Mouse (Mus musculus): Measurements from ENCODE around the gene Mrpl17. TPM values are rescaled to one million over a fixed set of nuclear protein-coding genes. Genes with fewer than 3 reads are reported as not detected.

Gene Mrpl17
- polyA plus RNA-seq, 1 experiment from 2014 or later = 394 TPM

DNA sequence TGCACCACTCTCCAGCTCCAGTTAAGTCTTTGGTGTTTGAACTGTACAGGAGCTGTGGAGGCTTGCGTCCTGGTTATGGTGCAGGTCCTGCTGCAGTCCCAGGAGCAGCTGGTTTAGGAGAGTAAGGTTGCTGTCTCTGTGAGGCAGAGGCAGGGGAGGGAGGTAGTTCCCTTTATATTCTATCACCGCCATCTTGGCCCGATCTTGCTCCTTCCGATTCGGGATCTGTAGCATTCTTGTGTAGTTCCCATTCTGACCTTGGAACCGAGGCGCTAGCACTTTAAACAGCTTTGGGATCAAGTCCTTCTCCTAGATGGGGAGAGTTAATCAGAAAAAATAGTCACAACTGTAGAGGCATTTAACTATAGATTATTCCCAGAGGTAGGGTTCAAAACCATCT is 1.1 kb downstream of the Mrpl17 start:
- Histone ChIP-seq H3K36me3 (ENCODE audit: control insufficient read depth, insufficient read depth, low read length) (peaks cover 8% of the 10 kb centered on the region; the same call in 1 of the 2 replicates), H3K4me2 (ENCODE audit: low read depth, low read length) (peak overlapping the region; percentile 49), H3K4me3 (ENCODE audit: low read length) (peak overlapping the region; percentile 95), H3K27me3 (replicated peaks; ENCODE audit: control insufficient read depth, insufficient read depth, low read length) (no peaks in the 10 kb centered on the region), H3K27ac (ENCODE audit: low read length) (no peak overlapping the region), H3K4me1 (ENCODE audit: control insufficient read depth, insufficient read depth, low read length) (peaks cover 6% of the 10 kb centered on the region; the same call in 1 of the 2 replicates), H3K9ac (ENCODE audit: low read depth, low read length) (peak overlapping the region; percentile 98), H3K9me3 (ENCODE audit: control insufficient read depth, low read length) (no peaks in the 10 kb centered on the region)
- ATAC-seq = no peak
- WGBS = 76% methylated on average over 7 of the region's 7 CpGs

DNA sequence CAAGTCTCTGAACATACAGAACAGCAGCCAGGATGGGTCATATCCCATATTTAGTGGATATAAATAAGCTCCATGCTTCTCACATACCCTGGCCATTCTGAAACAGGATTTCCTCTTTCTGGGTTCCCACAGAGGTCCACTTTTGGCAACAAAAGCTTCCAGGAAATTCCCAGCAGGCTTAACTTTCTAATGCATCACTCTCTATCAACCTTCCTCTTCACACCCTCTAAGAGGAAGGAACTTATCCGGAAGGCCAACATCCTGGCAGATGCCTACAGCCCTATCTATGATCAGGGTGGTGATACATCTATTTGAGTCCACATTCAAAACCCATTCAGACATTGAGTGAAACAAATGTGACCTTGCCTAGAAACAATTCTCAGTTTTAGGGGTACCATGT is 2.5 kb downstream of the Mrpl17 start:
- peaks cover 6% of the 10 kb centered on the region; the same call in 1 of the 2 replicates for H3K4me1 ChIP-seq (ENCODE audit: control insufficient read depth, insufficient read depth, low read length)
- H3K9me3 ChIP-seq (ENCODE audit: control insufficient read depth, low read length) = no peaks in the 10 kb centered on the region
- no peak overlapping the region for H3K4me3 ChIP-seq (ENCODE audit: low read length)
- no peak overlapping the region for H3K9ac ChIP-seq (ENCODE audit: low read depth, low read length)
- ATAC-seq = no peak
- H3K36me3 ChIP-seq (ENCODE audit: control insufficient read depth, insufficient read depth, low read length) = peaks cover 8% of the 10 kb centered on the region; the same call in 1 of the 2 replicates
- no peak overlapping the region for H3K4me2 ChIP-seq (ENCODE audit: low read depth, low read length)
- 84% methylated on average over 1 of the region's 1 CpGs for WGBS
- no peaks in the 10 kb centered on the region for H3K27me3 ChIP-seq (replicated peaks; ENCODE audit: control insufficient read depth, insufficient read depth, low read length)
- H3K27ac ChIP-seq (ENCODE audit: low read length) = no peak overlapping the region

DNA sequence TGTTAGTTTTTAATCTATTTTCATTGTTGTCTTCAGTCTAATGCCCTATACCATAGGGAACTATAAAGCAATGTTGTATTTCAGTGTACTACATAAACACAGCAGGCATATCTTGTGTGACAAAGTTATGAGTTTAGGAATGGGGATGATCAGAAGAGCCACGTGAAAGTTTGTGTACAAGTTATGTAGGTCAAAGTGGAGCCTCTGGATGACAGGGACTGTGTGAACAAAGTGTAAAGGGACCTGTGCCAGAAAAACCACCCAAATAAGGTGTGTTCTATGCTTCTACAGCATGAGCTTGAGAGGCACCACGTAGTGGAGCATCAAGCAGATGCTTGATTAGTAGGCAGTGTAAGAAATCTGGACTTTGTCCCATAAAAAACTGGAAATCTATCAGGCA is 4.2 kb downstream of the Mrpl17 start:
- Histone ChIP-seq H3K36me3 (ENCODE audit: control insufficient read depth, insufficient read depth, low read length) (peaks cover 8% of the 10 kb centered on the region; the same call in 1 of the 2 replicates), H3K9me3 (ENCODE audit: control insufficient read depth, low read length) (no peaks in the 10 kb centered on the region), H3K27me3 (replicated peaks; ENCODE audit: control insufficient read depth, insufficient read depth, low read length) (no peaks in the 10 kb centered on the region), H3K4me3 (ENCODE audit: low read length) (no peak overlapping the region), H3K4me2 (ENCODE audit: low read depth, low read length) (no peak overlapping the region), H3K4me1 (ENCODE audit: control insufficient read depth, insufficient read depth, low read length) (peaks cover 6% of the 10 kb centered on the region; the same call in 1 of the 2 replicates), H3K9ac (ENCODE audit: low read depth, low read length) (no peak overlapping the region), H3K27ac (ENCODE audit: low read length) (no peak overlapping the region)
- WGBS = 42% methylated on average over 2 of the region's 2 CpGs
- no peak for ATAC-seq

DNA sequence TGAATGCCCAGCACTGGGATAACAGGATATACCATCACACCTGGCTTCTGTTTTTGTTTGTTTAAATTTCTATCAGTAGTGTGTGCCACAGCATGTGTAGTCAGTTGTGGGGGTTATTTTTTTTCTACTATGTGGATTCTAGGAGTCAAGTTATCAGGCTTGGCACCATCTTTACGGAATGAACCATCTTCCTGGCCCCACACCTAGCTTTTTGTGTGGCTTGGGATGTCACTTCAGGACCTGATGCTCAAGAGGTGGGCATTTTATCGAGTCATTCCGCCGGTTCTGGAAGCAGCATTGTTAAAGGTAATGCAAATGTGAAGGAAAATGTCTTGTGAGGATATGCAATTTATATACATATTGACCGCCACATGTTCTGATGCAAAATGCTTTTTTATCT is 4.8 kb downstream of the Mrpl17 start:
- Histone ChIP-seq H3K4me1 (ENCODE audit: control insufficient read depth, insufficient read depth, low read length) (peaks cover 6% of the 10 kb centered on the region; the same call in 1 of the 2 replicates), H3K9ac (ENCODE audit: low read depth, low read length) (no peak overlapping the region), H3K4me2 (ENCODE audit: low read depth, low read length) (no peak overlapping the region), H3K27me3 (replicated peaks; ENCODE audit: control insufficient read depth, insufficient read depth, low read length) (no peaks in the 10 kb centered on the region), H3K27ac (ENCODE audit: low read length) (no peak overlapping the region), H3K36me3 (ENCODE audit: control insufficient read depth, insufficient read depth, low read length) (peaks cover 8% of the 10 kb centered on the region; the same call in 1 of the 2 replicates), H3K9me3 (ENCODE audit: control insufficient read depth, low read length) (no peaks in the 10 kb centered on the region), H3K4me3 (ENCODE audit: low read length) (no peak overlapping the region)
- ATAC-seq = no peak
- WGBS = 78% methylated on average over 5 of the region's 5 CpGs

DNA sequence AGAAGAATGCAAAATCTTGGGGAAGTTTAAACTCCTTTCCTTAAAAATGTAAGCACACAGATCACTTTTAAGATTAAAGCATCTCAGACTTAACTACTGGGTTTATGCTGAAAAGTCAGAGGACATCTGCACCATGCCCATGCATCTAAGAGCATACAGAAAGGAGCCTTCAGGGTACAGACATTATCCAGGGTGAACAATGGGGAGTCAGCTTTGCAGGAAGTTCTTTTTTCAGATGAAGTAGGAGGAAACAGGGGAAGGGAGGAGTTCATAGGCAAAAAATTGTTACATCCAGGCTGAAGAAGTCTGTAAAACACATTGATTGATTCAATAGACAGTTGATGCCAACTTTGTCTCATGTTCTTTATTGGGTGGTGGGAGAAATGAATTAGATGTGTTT is 7.5 kb downstream of the Mrpl17 start:
- no peak for ATAC-seq
- no peak overlapping the region for H3K9ac ChIP-seq (ENCODE audit: low read depth, low read length)
- no peak overlapping the region for H3K4me2 ChIP-seq (ENCODE audit: low read depth, low read length)
- H3K4me3 ChIP-seq (ENCODE audit: low read length) = no peak overlapping the region
- no peaks in the 10 kb centered on the region for H3K4me1 ChIP-seq (ENCODE audit: control insufficient read depth, insufficient read depth, low read length)
- peaks cover 4% of the 10 kb centered on the region; the same call in 1 of the 2 replicates for H3K36me3 ChIP-seq (ENCODE audit: control insufficient read depth, insufficient read depth, low read length)
- no peaks in the 10 kb centered on the region for H3K9me3 ChIP-seq (ENCODE audit: control insufficient read depth, low read length)
- H3K27ac ChIP-seq (ENCODE audit: low read length) = no peak overlapping the region
- H3K27me3 ChIP-seq (replicated peaks; ENCODE audit: control insufficient read depth, insufficient read depth, low read length) = no peaks in the 10 kb centered on the region

DNA sequence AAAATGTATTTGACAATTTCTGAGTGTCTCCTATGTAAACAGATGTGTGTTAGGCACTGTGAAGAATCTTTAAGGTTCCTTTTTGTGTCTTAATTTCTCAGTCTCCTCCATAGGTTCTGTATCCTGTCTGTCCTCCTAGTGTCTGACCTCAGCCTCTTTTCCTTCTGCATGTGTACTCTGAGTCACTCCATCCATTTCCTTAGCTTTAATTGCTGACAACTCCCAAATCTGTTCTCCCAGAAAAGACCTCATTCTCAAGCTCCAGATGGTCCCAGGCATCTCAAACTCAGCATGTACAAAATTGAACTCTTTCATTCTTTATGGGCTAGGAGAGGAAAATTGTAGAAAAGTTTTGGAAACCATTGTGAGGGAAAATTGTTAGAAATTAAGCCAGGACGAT is 8.1 kb downstream of the Mrpl17 start:
- no peak overlapping the region for H3K4me2 ChIP-seq (ENCODE audit: low read depth, low read length)
- 37% methylated on average over 1 of the region's 1 CpGs for WGBS
- no peaks in the 10 kb centered on the region for H3K4me1 ChIP-seq (ENCODE audit: control insufficient read depth, insufficient read depth, low read length)
- no peaks in the 10 kb centered on the region for H3K27me3 ChIP-seq (replicated peaks; ENCODE audit: control insufficient read depth, insufficient read depth, low read length)
- no peak overlapping the region for H3K9ac ChIP-seq (ENCODE audit: low read depth, low read length)
- no peak for ATAC-seq
- no peak overlapping the region for H3K4me3 ChIP-seq (ENCODE audit: low read length)
- H3K9me3 ChIP-seq (ENCODE audit: control insufficient read depth, low read length) = no peaks in the 10 kb centered on the region
- peak overlapping the region; percentile 2; the same call in 1 of the 2 replicates for H3K27ac ChIP-seq (ENCODE audit: low read length)
- peaks cover 3% of the 10 kb centered on the region; the same call in 1 of the 2 replicates for H3K36me3 ChIP-seq (ENCODE audit: control insufficient read depth, insufficient read depth, low read length)

DNA sequence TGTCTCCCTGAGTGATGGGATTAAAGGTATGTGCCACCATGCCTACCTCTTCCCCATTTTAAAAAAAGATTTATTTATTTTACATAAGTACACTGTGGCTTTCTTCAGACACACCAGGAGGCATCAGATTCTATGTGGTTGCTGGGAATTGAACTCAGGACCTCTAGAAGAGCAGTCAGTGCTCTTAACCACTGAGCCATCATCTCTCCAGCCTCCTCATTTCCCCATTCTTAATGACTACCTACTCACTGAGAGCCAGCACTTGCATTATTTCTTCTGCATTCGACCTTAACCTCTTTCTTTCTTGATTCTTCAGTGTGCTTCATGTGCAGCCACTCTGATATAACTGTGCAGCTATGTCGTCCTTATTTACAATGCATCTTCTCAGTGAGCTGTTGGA is 8.6 kb downstream of the Mrpl17 start:
- no peak overlapping the region for H3K27ac ChIP-seq (ENCODE audit: low read length)
- H3K4me2 ChIP-seq (ENCODE audit: low read depth, low read length) = no peak overlapping the region
- no peaks in the 10 kb centered on the region for H3K4me1 ChIP-seq (ENCODE audit: control insufficient read depth, insufficient read depth, low read length)
- WGBS = 41% methylated on average over 2 of the region's 2 CpGs
- no peaks in the 10 kb centered on the region for H3K27me3 ChIP-seq (replicated peaks; ENCODE audit: control insufficient read depth, insufficient read depth, low read length)
- ATAC-seq = no peak
- no peak overlapping the region for H3K9ac ChIP-seq (ENCODE audit: low read depth, low read length)
- H3K9me3 ChIP-seq (ENCODE audit: control insufficient read depth, low read length) = no peaks in the 10 kb centered on the region
- no peaks in the 10 kb centered on the region for H3K36me3 ChIP-seq (ENCODE audit: control insufficient read depth, insufficient read depth, low read length)
- no peak overlapping the region for H3K4me3 ChIP-seq (ENCODE audit: low read length)

DNA sequence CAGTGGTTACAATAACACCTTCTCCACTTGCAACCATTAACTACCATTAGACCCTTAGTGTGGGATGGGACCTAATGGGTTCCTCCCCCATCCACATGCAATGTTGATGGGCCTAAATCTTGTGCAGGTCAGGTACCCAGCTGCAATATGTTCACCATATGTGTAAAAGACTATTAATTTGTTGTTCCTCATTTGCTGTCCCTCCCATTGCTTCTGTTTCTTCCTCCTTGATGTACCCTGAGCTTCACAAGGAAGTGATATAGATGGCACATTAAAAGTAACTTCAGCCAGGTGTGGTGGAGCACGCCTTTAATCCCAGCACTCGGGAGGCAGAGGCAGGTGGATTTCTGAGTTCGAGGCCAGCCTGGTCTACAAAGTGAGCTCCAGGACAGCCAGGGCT is 13.9 kb downstream of the Mrpl17 start:
- Histone ChIP-seq H3K9me3 (ENCODE audit: control insufficient read depth, low read length) (no peaks in the 10 kb centered on the region), H3K27me3 (replicated peaks; ENCODE audit: control insufficient read depth, insufficient read depth, low read length) (no peaks in the 10 kb centered on the region), H3K4me3 (ENCODE audit: low read length) (no peak overlapping the region), H3K4me2 (ENCODE audit: low read depth, low read length) (no peak overlapping the region), H3K4me1 (ENCODE audit: control insufficient read depth, insufficient read depth, low read length) (no peaks in the 10 kb centered on the region), H3K36me3 (ENCODE audit: control insufficient read depth, insufficient read depth, low read length) (no peaks in the 10 kb centered on the region), H3K9ac (ENCODE audit: low read depth, low read length) (no peak overlapping the region), H3K27ac (ENCODE audit: low read length) (no peak overlapping the region)
- 85% methylated on average over 3 of the region's 3 CpGs for WGBS
- no peak for ATAC-seq

DNA sequence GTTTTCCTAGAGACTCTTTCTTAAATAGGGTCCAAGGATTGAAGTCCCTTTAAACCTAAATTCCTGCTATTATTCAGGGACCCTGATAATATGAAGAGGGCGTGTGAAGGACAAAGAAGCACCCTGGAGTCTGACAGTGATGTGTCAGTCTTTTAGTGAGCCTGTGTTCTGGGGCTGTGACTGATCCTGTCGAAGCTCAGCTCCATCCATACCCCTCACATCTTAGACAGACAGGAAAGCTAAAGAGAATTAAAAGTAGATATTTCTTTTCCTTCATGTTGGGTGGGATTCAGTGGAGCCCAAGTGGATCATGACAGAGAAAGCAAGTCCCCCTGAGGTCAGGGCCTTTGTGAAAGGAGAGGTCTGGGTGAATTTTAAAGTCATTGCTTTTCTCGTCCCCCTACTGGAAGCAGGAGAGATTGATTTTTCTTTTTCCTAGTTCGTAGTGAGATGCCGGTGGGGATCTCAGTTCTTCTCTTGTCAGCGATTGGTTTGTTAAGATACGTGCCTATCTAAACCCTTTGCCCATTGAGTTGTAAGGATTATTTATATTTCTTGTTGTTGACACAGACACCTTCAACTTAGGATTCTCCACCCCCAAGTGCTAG is 15.0 kb downstream of the Mrpl17 start:
- no peak for ATAC-seq
- no peak overlapping the region for H3K4me2 ChIP-seq (ENCODE audit: low read depth, low read length)
- 27% methylated on average over 7 of the region's 7 CpGs for WGBS
- no peak overlapping the region for H3K4me3 ChIP-seq (ENCODE audit: low read length)
- no peak overlapping the region for H3K27ac ChIP-seq (ENCODE audit: low read length)
- no peaks in the 10 kb centered on the region for H3K36me3 ChIP-seq (ENCODE audit: control insufficient read depth, insufficient read depth, low read length)
- no peaks in the 10 kb centered on the region for H3K4me1 ChIP-seq (ENCODE audit: control insufficient read depth, insufficient read depth, low read length)
- H3K9ac ChIP-seq (ENCODE audit: low read depth, low read length) = no peak overlapping the region
- H3K27me3 ChIP-seq (replicated peaks; ENCODE audit: control insufficient read depth, insufficient read depth, low read length) = no peaks in the 10 kb centered on the region
- no peaks in the 10 kb centered on the region for H3K9me3 ChIP-seq (ENCODE audit: control insufficient read depth, low read length)

DNA sequence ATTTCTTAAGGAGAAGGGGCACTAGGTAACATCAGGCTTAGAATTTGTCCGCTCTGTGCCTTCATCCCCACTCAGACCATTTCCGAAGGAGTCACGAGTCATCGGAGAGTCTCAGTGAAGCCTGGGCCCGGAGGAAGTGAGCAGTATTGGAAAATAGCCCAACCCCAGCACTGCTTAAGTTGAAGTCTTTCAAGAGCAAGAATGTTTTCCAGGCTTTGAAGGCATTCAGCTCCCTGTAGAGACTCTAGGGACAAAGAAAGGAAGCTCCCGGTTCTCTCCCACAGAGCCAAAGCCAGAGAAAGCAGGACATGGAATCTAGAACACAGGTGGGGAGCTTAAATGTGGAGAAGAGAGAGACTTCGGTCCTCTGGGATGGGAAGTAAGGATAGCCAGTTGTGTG is 17.2 kb downstream of the Mrpl17 start:
- 77% methylated on average over 7 of the region's 7 CpGs for WGBS
- Histone ChIP-seq H3K36me3 (ENCODE audit: control insufficient read depth, insufficient read depth, low read length) (no peaks in the 10 kb centered on the region), H3K4me2 (ENCODE audit: low read depth, low read length) (no peak overlapping the region), H3K4me3 (ENCODE audit: low read length) (no peak overlapping the region), H3K27me3 (replicated peaks; ENCODE audit: control insufficient read depth, insufficient read depth, low read length) (no peaks in the 10 kb centered on the region; the same call in 1 of the 2 replicates), H3K27ac (ENCODE audit: low read length) (no peak overlapping the region), H3K9ac (ENCODE audit: low read depth, low read length) (no peak overlapping the region), H3K4me1 (ENCODE audit: control insufficient read depth, insufficient read depth, low read length) (no peaks in the 10 kb centered on the region), H3K9me3 (ENCODE audit: control insufficient read depth, low read length) (no peaks in the 10 kb centered on the region)
- no peak for ATAC-seq

All from intestine, embryonic 16.5 days (tissue).